Mouse (Mus musculus): Measurements from ENCODE around the gene Pcdh8. TPM values are rescaled to one million over a fixed set of nuclear protein-coding genes. Genes with fewer than 3 reads are reported as not detected.
A peak's percentile ranks its signal among the peaks of the same experiment; 100 is the strongest.

Gene Pcdh8
- polyA plus RNA-seq, 1 experiment from 2014 or later, result not detected

DNA sequence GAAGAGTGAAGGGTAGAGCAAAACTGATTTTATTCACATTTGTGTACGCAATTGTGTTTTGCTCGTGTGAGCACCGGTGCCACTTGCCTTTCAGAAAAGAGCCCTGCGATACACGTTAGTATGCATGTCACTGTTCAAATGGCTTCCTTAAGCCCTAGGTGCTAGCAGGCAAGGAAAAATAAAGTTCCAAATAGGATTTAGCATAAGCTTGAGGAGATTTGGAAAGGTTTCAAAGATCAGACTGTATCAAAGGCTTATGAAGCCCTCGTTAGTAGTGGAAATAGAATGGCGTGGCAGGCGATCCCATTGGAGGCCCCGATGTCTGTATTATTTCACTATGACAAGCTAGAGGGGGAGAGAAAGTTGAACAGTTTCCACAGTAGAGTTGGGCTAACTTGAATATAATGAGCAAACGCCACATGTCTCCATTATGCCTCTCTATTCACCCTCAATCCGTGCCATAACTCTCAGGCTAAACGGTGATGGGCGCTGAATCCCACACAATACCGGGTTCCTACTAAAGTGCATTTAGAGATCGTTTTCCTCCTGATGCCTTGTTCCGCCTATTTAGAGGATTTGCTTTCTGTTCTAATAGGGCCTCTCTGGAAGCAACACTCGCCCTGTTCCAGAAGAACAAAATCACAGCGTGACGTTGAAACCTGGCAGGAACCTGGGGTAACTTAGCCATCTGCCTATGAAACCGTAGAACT, 845 bp upstream of the Pcdh8 start:
- TF ChIP-seq CTCF (IDR thresholded peaks at IDR 0.05), result no peak
- no peak for TF ChIP-seq EP300 (IDR thresholded peaks at IDR 0.05)
- H3K4me3 ChIP-seq (ENCODE audit: low read depth, low read length), result peak overlapping the region; percentile 24
- H3K4me2 ChIP-seq (replicated peaks; ENCODE audit: low read depth, low read length), result peak overlapping the region; percentile 56; the same call in 1 of the 2 replicates
- H3K9me3 ChIP-seq (ENCODE audit: low read length), result no peaks in the 10 kb centered on the region
- peaks cover 75% of the 10 kb centered on the region for H3K27me3 ChIP-seq (replicated peaks; ENCODE audit: insufficient read depth, low read length)
- H3K27ac ChIP-seq (ENCODE audit: low read length), result no peak overlapping the region
- no peak overlapping the region for H3K9ac ChIP-seq (replicated peaks; ENCODE audit: low read depth)
- WGBS, result 3% methylated on average over 20 of the region's 20 CpGs
- peaks cover 11% of the 10 kb centered on the region; the same call in 1 of the 2 replicates for H3K4me1 ChIP-seq (ENCODE audit: insufficient read depth, low read depth, low read length)
- DNase-seq (ENCODE audit: low spot score) (no peak), ATAC-seq (no peak)
- H3K36me3 ChIP-seq (ENCODE audit: insufficient read depth, low read length), result no peaks in the 10 kb centered on the region

GRCm38 (mm10) chr14:79770306-79771093, 612 bp downstream of the Pcdh8 start:
- Histone ChIP-seq H3K27ac (ENCODE audit: low read length) (no peak overlapping the region), H3K4me1 (ENCODE audit: insufficient read depth, low read depth, low read length) (peaks cover 11% of the 10 kb centered on the region; the same call in 1 of the 2 replicates), H3K27me3 (replicated peaks; ENCODE audit: insufficient read depth, low read length) (peaks cover 73% of the 10 kb centered on the region), H3K9me3 (ENCODE audit: low read length) (no peaks in the 10 kb centered on the region), H3K36me3 (ENCODE audit: insufficient read depth, low read length) (no peaks in the 10 kb centered on the region), H3K4me3 (ENCODE audit: low read depth, low read length) (peak overlapping the region; percentile 24), H3K4me2 (replicated peaks; ENCODE audit: low read depth, low read length) (peak overlapping the region; percentile 56), H3K9ac (replicated peaks; ENCODE audit: low read depth) (no peak overlapping the region)
- ATAC-seq, result no peak
- no peak for DNase-seq (ENCODE audit: low spot score)
- no peak for TF ChIP-seq CTCF (IDR thresholded peaks at IDR 0.05)
- TF ChIP-seq EP300 (IDR thresholded peaks at IDR 0.05), result no peak
- WGBS, result 4% methylated on average over 56 of the region's 62 CpGs

DNA sequence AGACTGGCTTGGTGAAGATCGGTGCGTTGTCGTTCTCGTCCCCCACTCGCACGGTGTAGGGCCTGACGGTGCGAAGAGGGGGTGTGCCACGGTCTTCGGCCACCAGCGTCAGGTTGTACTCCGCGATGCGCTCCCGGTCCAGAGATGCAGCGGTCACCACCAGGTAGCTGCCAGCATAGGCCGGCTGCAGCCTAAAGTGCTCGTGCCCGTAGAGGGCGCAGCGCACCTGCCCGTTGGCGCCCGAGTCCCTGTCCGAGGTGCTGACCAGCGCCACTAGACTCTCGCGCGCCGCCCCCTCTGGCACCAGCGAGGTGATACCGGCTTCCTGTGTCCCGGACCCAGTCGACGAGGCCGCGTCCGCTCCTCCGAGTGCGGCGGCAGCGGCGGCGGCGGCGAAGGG, 1.5 kb downstream of the Pcdh8 start:
- DNase-seq (ENCODE audit: low spot score) (peak; percentile 83), ATAC-seq (peak; percentile 71)
- Histone ChIP-seq H3K36me3 (ENCODE audit: insufficient read depth, low read length) (no peaks in the 10 kb centered on the region), H3K4me2 (replicated peaks; ENCODE audit: low read depth, low read length) (peak overlapping the region; percentile 43), H3K9ac (replicated peaks; ENCODE audit: low read depth) (no peak overlapping the region), H3K27me3 (replicated peaks; ENCODE audit: insufficient read depth, low read length) (peaks cover 71% of the 10 kb centered on the region), H3K27ac (ENCODE audit: low read length) (no peak overlapping the region), H3K9me3 (ENCODE audit: low read length) (no peaks in the 10 kb centered on the region), H3K4me3 (ENCODE audit: low read depth, low read length) (peak overlapping the region; percentile 8; the same call in 1 of the 2 replicates), H3K4me1 (ENCODE audit: insufficient read depth, low read depth, low read length) (peaks cover 11% of the 10 kb centered on the region; the same call in 1 of the 2 replicates)
- 4% methylated on average over 42 of the region's 46 CpGs for WGBS
- TF ChIP-seq CTCF (IDR thresholded peaks at IDR 0.05) (peak; percentile 96), EP300 (IDR thresholded peaks at IDR 0.05) (no peak)

- Histone ChIP-seq H3K27ac (ENCODE audit: low read length) (no peak overlapping the region), H3K9me3 (ENCODE audit: low read length) (no peaks in the 10 kb centered on the region), H3K9ac (replicated peaks; ENCODE audit: low read depth) (no peak overlapping the region), H3K4me3 (ENCODE audit: low read depth, low read length) (no peak overlapping the region), H3K4me2 (replicated peaks; ENCODE audit: low read depth, low read length) (no peak overlapping the region), H3K4me1 (ENCODE audit: insufficient read depth, low read depth, low read length) (peaks cover 11% of the 10 kb centered on the region; the same call in 1 of the 2 replicates), H3K27me3 (replicated peaks; ENCODE audit: insufficient read depth, low read length) (peaks cover 65% of the 10 kb centered on the region), H3K36me3 (ENCODE audit: insufficient read depth, low read length) (no peaks in the 10 kb centered on the region)
- 4% methylated on average over 28 of the region's 30 CpGs for WGBS
- TF ChIP-seq EP300 (IDR thresholded peaks at IDR 0.05), result no peak
- TF ChIP-seq CTCF (IDR thresholded peaks at IDR 0.05), result no peak
- DNase-seq (ENCODE audit: low spot score) (no peak), ATAC-seq (no peak)
Observed at GRCm38 (mm10) chr14:79768996-79769395, 2.1 kb downstream of the Pcdh8 start.

- no peak for ATAC-seq
- H3K4me3 ChIP-seq (ENCODE audit: low read depth, low read length), result no peak overlapping the region
Observed at GRCm38 (mm10) chr14:79768076-79768830, 2.9 kb downstream of the Pcdh8 start.

GRCm38 (mm10) chr14:79767601-79768000, 3.5 kb downstream of the Pcdh8 start:
- H3K36me3 ChIP-seq (ENCODE audit: insufficient read depth, low read length), result no peaks in the 10 kb centered on the region
- TF ChIP-seq EP300 (IDR thresholded peaks at IDR 0.05) (no peak), CTCF (IDR thresholded peaks at IDR 0.05) (no peak)
- no peak overlapping the region for H3K4me2 ChIP-seq (replicated peaks; ENCODE audit: low read depth, low read length)
- H3K9ac ChIP-seq (replicated peaks; ENCODE audit: low read depth), result no peak overlapping the region
- no peak overlapping the region for H3K4me3 ChIP-seq (ENCODE audit: low read depth, low read length)
- no peak for DNase-seq (ENCODE audit: low spot score)
- no peak for ATAC-seq
- H3K27me3 ChIP-seq (replicated peaks; ENCODE audit: insufficient read depth, low read length), result peaks cover 53% of the 10 kb centered on the region
- H3K9me3 ChIP-seq (ENCODE audit: low read length), result no peaks in the 10 kb centered on the region
- WGBS, result 17% methylated on average over 11 of the region's 11 CpGs
- no peak overlapping the region for H3K27ac ChIP-seq (ENCODE audit: low read length)
- H3K4me1 ChIP-seq (ENCODE audit: insufficient read depth, low read depth, low read length), result peaks cover 11% of the 10 kb centered on the region; the same call in 1 of the 2 replicates

More at GRCm38 (mm10) chr14:79768076-79768830, 2.9 kb downstream of the Pcdh8 start:
- no peak overlapping the region for H3K27ac ChIP-seq (ENCODE audit: low read length)
- H3K9ac ChIP-seq (replicated peaks; ENCODE audit: low read depth), result no peak overlapping the region
- no peak overlapping the region for H3K4me2 ChIP-seq (replicated peaks; ENCODE audit: low read depth, low read length)
- no peak for DNase-seq (ENCODE audit: low spot score)
- TF ChIP-seq CTCF (IDR thresholded peaks at IDR 0.05) (no peak), EP300 (IDR thresholded peaks at IDR 0.05) (no peak)
- no peaks in the 10 kb centered on the region for H3K9me3 ChIP-seq (ENCODE audit: low read length)
- no peaks in the 10 kb centered on the region for H3K36me3 ChIP-seq (ENCODE audit: insufficient read depth, low read length)
- WGBS, result 1% methylated on average over 34 of the region's 59 CpGs
- peaks cover 11% of the 10 kb centered on the region; the same call in 1 of the 2 replicates for H3K4me1 ChIP-seq (ENCODE audit: insufficient read depth, low read depth, low read length)
- peaks cover 59% of the 10 kb centered on the region for H3K27me3 ChIP-seq (replicated peaks; ENCODE audit: insufficient read depth, low read length)
